Mouse (Mus musculus) lung, adult 2 months (tissue): ENCODE measurements around the gene Fam213b.

ENCODE experiments used
- CTCF ChIP-seq: fragments of 200-500 bp; IDR thresholded peaks from 2 replicates; pipeline ENCODE4 v1.5.1; 2011; ENCODE audit warnings: mild to moderate bottlenecking, low read length, control low read depth; ENCODE audit not compliant: insufficient read depth
- POLR2A ChIP-seq: fragments of 200-500 bp; IDR thresholded peaks from 2 replicates; pipeline ENCODE4 v1.6.1; 2011; ENCODE audit warnings: low read depth, mild to moderate bottlenecking, control low read depth, low read length, borderline replicate concordance; ENCODE audit errors: extremely low read depth

- TF ChIP-seq CTCF: no peak
- TF ChIP-seq POLR2A: no peak
Measured at GRCm38 (mm10) chr4:154911644-154912043, 12.7 kb upstream of the Fam213b start.
